Mouse (Mus musculus): ENCODE measurements around the gene Smlr1.

Gene Smlr1

GRCm38 (mm10) chr10:25535891-25536331 lies at the start of gene Smlr1:
TSS of gene Smlr1 (minus strand) at chr10:25536267.
- DNase-seq, result no peak

GRCm38 (mm10) chr10:25584899-25585298 lies 48.8 kb upstream of the Smlr1 start:
- DNase-seq, result peak; percentile 7

GRCm38 (mm10) chr10:25580066-25580465 lies 44.0 kb upstream of the Smlr1 start:
- no peak for DNase-seq

- DNase-seq, result no peak
Observed at GRCm38 (mm10) chr10:25571319-25572240, 35.5 kb upstream of the Smlr1 start.

GRCm38 (mm10) chr10:25552936-25553335 lies 16.9 kb upstream of the Smlr1 start:
- no peak for DNase-seq

GRCm38 (mm10) chr10:25541097-25541496 lies 5.0 kb upstream of the Smlr1 start:
- DNase-seq, result no peak

GRCm38 (mm10) chr10:25539771-25540168 lies 3.7 kb upstream of the Smlr1 start:
- DNase-seq, result no peak

- no peak for DNase-seq
Observed at GRCm38 (mm10) chr10:25539146-25539770, 3.2 kb upstream of the Smlr1 start.

GRCm38 (mm10) chr10:25538738-25539137 lies 2.7 kb upstream of the Smlr1 start:
- no peak for DNase-seq

GRCm38 (mm10) chr10:25536621-25537020 lies 554 bp upstream of the Smlr1 start:
- DNase-seq, result no peak

- DNase-seq, result no peak
Observed at GRCm38 (mm10) chr10:25534467-25534866, 1.6 kb downstream of the Smlr1 start.

GRCm38 (mm10) chr10:25533513-25534246 lies 2.4 kb downstream of the Smlr1 start:
- no peak for DNase-seq

GRCm38 (mm10) chr10:25533105-25533504 lies 3.0 kb downstream of the Smlr1 start:
- DNase-seq, result no peak

- no peak for DNase-seq
Observed at GRCm38 (mm10) chr10:25531335-25531734, 4.7 kb downstream of the Smlr1 start.

- DNase-seq, result no peak
Observed at GRCm38 (mm10) chr10:25527126-25527525, 8.9 kb downstream of the Smlr1 start.

GRCm38 (mm10) chr10:25526622-25527021 lies 9.4 kb downstream of the Smlr1 start:
- no peak for DNase-seq

- no peak for DNase-seq
Observed at GRCm38 (mm10) chr10:25526156-25526555, 9.9 kb downstream of the Smlr1 start.

GRCm38 (mm10) chr10:25523727-25524126 lies 12.3 kb downstream of the Smlr1 start:
- no peak for DNase-seq

GRCm38 (mm10) chr10:25520428-25520827 lies 15.6 kb downstream of the Smlr1 start:
- DNase-seq, result no peak

GRCm38 (mm10) chr10:25519954-25520353 lies 16.1 kb downstream of the Smlr1 start:
- DNase-seq, result no peak

GRCm38 (mm10) chr10:25513821-25514220 lies 22.2 kb downstream of the Smlr1 start:
- DNase-seq, result no peak

- DNase-seq, result no peak
Observed at GRCm38 (mm10) chr10:25503250-25503649, 32.8 kb downstream of the Smlr1 start.

GRCm38 (mm10) chr10:25499323-25500071 lies 36.6 kb downstream of the Smlr1 start:
- DNase-seq, result no peak
